Comparison of ENCODE assay signal across 27 mouse cellular contexts in the genomic region with DNA sequence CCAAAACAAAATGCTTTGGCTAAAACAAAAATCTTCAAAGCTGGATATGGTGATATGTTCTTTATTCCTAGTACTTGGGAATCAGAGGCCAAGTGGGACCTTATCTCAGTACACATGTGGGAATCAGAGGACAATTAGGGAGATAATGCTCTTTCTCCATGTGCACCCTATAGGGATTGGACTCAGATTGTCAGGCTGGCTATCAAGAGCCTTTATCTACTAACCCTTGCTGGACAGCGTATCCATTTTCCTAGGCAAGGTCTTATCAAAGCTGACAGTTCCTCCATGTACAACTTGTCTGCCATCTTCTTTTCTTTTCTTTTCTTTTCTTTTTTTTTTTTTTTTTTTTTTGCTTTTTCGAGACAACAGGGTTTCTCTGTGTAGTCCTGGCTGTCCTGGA. TPM values are rescaled to one million over a fixed set of nuclear protein-coding genes. Genes with fewer than 3 reads are reported as not detected.
DNase-seq lines count a peak whose midpoint lies in the region; ATAC-seq and TF ChIP-seq lines count a peak whose summit lies in the region.
"Had no signal": no experiment of that assay in that cellular context is flagged by ENCODE, and none has a peak within 500 bp of the region (broad histone marks: within the 10 kb centered on the region; RNA-seq: fewer than 3 reads in every experiment).

No protein-coding gene starts in this region.

- WGBS in heart, postnatal 0 days, result 65% methylated on average over 2 of the region's 2 CpGs
- WGBS in liver, embryonic 14.5 days (ENCODE audit: insufficient replicate concordance), result 14% methylated on average over 2 of the region's 2 CpGs

- DNase-seq in heart, postnatal 0 days (ENCODE audit: low spot score), result no peak
- no peak for DNase-seq in heart, postnatal 36 days
- DNase-seq in MEL-GATA-1-ER (ENCODE audit: extremely low read depth, low read depth), result peak; percentile 10
- DNase-seq in liver, embryonic 14.5 days (ENCODE audit: low read depth in 3 of 3, low spot score in 3 of 3), result peak; percentile 47 to 61 (median 55)
- no peak for DNase-seq in urinary bladder, postnatal 25 days (ENCODE audit: low spot score)
- no peak for DNase-seq in adipocyte (ENCODE audit: low spot score)
- DNase-seq: adrenal gland, postnatal 10 days; cerebellum, adult 11 months; cerebellum, adult 9-11 months; embryo, embryonic 11 days; gastrocnemius, postnatal 36 days; heart, postnatal 10 days; kidney, adult 9 months; kidney, postnatal 10 days; layer of hippocampus, adult 9-11 months; lung, adult 18-20 months; lung, postnatal 4 days; midbrain, embryonic 14.5 days; thymus, postnatal 14 days had no signal

- H3K4me3 ChIP-seq in heart, postnatal 0 days (ENCODE audit: low read depth, low read length), result no peak overlapping the region
- H3K4me3 ChIP-seq in liver, embryonic 14.5 days (ENCODE audit: insufficient read depth in 1 of 2, low read depth in 2 of 2, low read length in 2 of 2), result no peak overlapping the region
- H3K4me3 ChIP-seq: embryonic facial prominence, embryonic 12.5 days; limb, embryonic 12.5 days; stomach, embryonic 15.5 days had no signal

- no peak overlapping the region for H3K4me2 ChIP-seq in heart, postnatal 0 days (ENCODE audit: low read depth, low read length)
- peak overlapping the region; percentile 78 for H3K4me2 ChIP-seq in liver, embryonic 14.5 days (ENCODE audit: low read depth)
- H3K4me2 ChIP-seq: embryonic facial prominence, embryonic 12.5 days; limb, embryonic 12.5 days; stomach, embryonic 15.5 days had no signal

- no peaks in the 10 kb centered on the region for H3K9me3 ChIP-seq in heart, postnatal 0 days (replicated peaks; ENCODE audit: control insufficient read depth, low read length)
- H3K9me3 ChIP-seq in liver, embryonic 14.5 days (ENCODE audit: control insufficient read depth, low read length), result no peaks in the 10 kb centered on the region
- H3K9me3 ChIP-seq: embryonic facial prominence, embryonic 12.5 days; limb, embryonic 12.5 days; stomach, embryonic 15.5 days had no signal

- ATAC-seq in heart, postnatal 0 days (ENCODE audit: insufficient read depth, low read depth), result no peak
- ATAC-seq in liver, embryonic 14.5 days (ENCODE audit: insufficient read depth), result peak; percentile 14; the same call in 1 of the 2 replicates
- ATAC-seq in megakaryocyte-erythroid progenitor cell, adult 5-6 weeks (replicated peaks; ENCODE audit: low FRiP score, low TSS enrichment, poor library complexity, severe bottlenecking), result peak; percentile 13; the same call in 1 of the 2 replicates
- ATAC-seq: CD4-positive, CD25-positive, alpha-beta regulatory T cell, adult 4 months; forebrain, embryonic 14.5 days; hindbrain, embryonic 16.5 days; lung, postnatal 0 days had no signal

- intact Hi-C loops in heart, postnatal 36 days (cut with DNase I), result no loop called here

- H3K9ac ChIP-seq in heart, postnatal 0 days (replicated peaks; ENCODE audit: low read depth, low read length), result no peak overlapping the region
- no peak overlapping the region; the same call in 1 of the 2 replicates for H3K9ac ChIP-seq in liver, embryonic 14.5 days (replicated peaks)
- H3K9ac ChIP-seq: embryonic facial prominence, embryonic 12.5 days; limb, embryonic 12.5 days; stomach, embryonic 15.5 days had no signal

- TF ChIP-seq EP300 in heart, postnatal 0 days (IDR thresholded peaks at IDR 0.05; ENCODE audit: low read depth), result no peak
- TF ChIP-seq EP300 in liver, embryonic 14.5 days (IDR thresholded peaks at IDR 0.05; ENCODE audit: low read depth), result peak; percentile 48; the same call in 1 of the 2 replicates

- H3K36me3 ChIP-seq in heart, postnatal 0 days (replicated peaks; ENCODE audit: control insufficient read depth, insufficient read depth, low read length), result 0 out of 2 replicates have a peak, but pooled peaks cover 3% of the 10 kb centered on the region
- peaks cover 6% of the 10 kb centered on the region for H3K36me3 ChIP-seq in liver, embryonic 14.5 days (replicated peaks; ENCODE audit: control insufficient read depth, insufficient read depth, low read depth)
- H3K36me3 ChIP-seq: embryonic facial prominence, embryonic 12.5 days had no signal

- no peaks in the 10 kb centered on the region for H3K27me3 ChIP-seq in heart, postnatal 0 days (ENCODE audit: control insufficient read depth, insufficient read depth, low read length)
- H3K27me3 ChIP-seq in liver, embryonic 14.5 days (ENCODE audit: control insufficient read depth, insufficient read depth, low read length), result no peaks in the 10 kb centered on the region
- H3K27me3 ChIP-seq: embryonic facial prominence, embryonic 12.5 days; limb, embryonic 12.5 days; stomach, embryonic 15.5 days had no signal

- peak overlapping the region; percentile 81; the same call in 1 of the 2 replicates for H3K27ac ChIP-seq in heart, postnatal 0 days (ENCODE audit: low read depth)
- H3K27ac ChIP-seq in liver, embryonic 14.5 days, result peak overlapping the region; percentile 29
- H3K27ac ChIP-seq: embryonic facial prominence, embryonic 12.5 days; limb, embryonic 12.5 days had no signal

- H3K4me1 ChIP-seq in heart, postnatal 0 days (ENCODE audit: control insufficient read depth, insufficient read depth), result no peaks in the 10 kb centered on the region
- H3K4me1 ChIP-seq in liver, embryonic 14.5 days (replicated peaks; ENCODE audit: control insufficient read depth in 2 of 2, insufficient read depth in 2 of 2, low read length in 1 of 2), result peaks cover 54 to 63% of the 10 kb centered on the region in 2 experiments
- H3K4me1 ChIP-seq: embryonic facial prominence, embryonic 12.5 days; limb, embryonic 12.5 days had no signal

- TF ChIP-seq CTCF in heart, postnatal 0 days (IDR thresholded peaks at IDR 0.05; ENCODE audit: low read depth), result no peak
- no peak for TF ChIP-seq CTCF in liver, embryonic 14.5 days (IDR thresholded peaks at IDR 0.05; ENCODE audit: low read depth)

RNA-seq across cellular contexts. Expression of a gene that starts 28.5 kb away (rescaled TPM):
- 4.8 and 7.1 TPM in 2 replicates for total RNA-seq in heart, postnatal 0 days (2014; rRNA removed; ENCODE audit: low replicate concordance)
- polyA plus RNA-seq in heart, postnatal 0 days (2015; fragmentation: Nextera tagmentation; extraction: Ambion mirVana), result 9.0 and 9.5 TPM in 2 replicates
- total RNA-seq in heart, postnatal 36 days (2021), result 10 to 100 TPM; 14.8 to 14.9 TPM
- 4.3 and 7.1 TPM in 2 replicates for polyA plus RNA-seq in liver, embryonic 14.5 days (2012; rRNA removed)
- 10.9 and 15.2 TPM in 2 replicates for polyA plus RNA-seq in liver, embryonic 14.5 days (2014; fragmentation: Nextera tagmentation; extraction: Ambion mirVana)
- total RNA-seq in megakaryocyte-erythroid progenitor cell, adult 5-6 weeks (2014; fragmentation: Nextera tagmentation), result 38.3 and 50.7 TPM in 2 replicates
- total RNA-seq in megakaryocyte-erythroid progenitor cell, adult 5-6 weeks (2017), result 35.2 and 44.4 TPM in 2 replicates

RNA-seq across cellular contexts. Expression of a gene that starts 31.8 kb away (rescaled TPM):
- 4.7 and 8.2 TPM in 2 replicates for total RNA-seq in heart, postnatal 0 days (2014; rRNA removed; ENCODE audit: low replicate concordance)
- 8.0 and 10.4 TPM in 2 replicates for polyA plus RNA-seq in heart, postnatal 0 days (2015; fragmentation: Nextera tagmentation; extraction: Ambion mirVana)
- 10 to 100 TPM in 1 of 2 experiments, 1 to 10 TPM in 1; 8.6 to 11.7 TPM for total RNA-seq in heart, postnatal 36 days (2021)
- polyA plus RNA-seq in liver, embryonic 14.5 days (2012; rRNA removed), result 36.6 and 40.3 TPM in 2 replicates
- polyA plus RNA-seq in liver, embryonic 14.5 days (2014; fragmentation: Nextera tagmentation; extraction: Ambion mirVana), result 36.7 and 40.0 TPM in 2 replicates
- total RNA-seq in megakaryocyte-erythroid progenitor cell, adult 5-6 weeks (2014; fragmentation: Nextera tagmentation), result 77.5 and 89.7 TPM in 2 replicates
- total RNA-seq in megakaryocyte-erythroid progenitor cell, adult 5-6 weeks (2017), result 43.6 and 56.5 TPM in 2 replicates

RNA-seq across cellular contexts. Expression of a gene that starts 58.9 kb away (rescaled TPM):
- 15.4 and 23.6 TPM in 2 replicates for total RNA-seq in heart, postnatal 0 days (2014; rRNA removed; ENCODE audit: low replicate concordance)
- 47.5 and 50.6 TPM in 2 replicates for polyA plus RNA-seq in heart, postnatal 0 days (2015; fragmentation: Nextera tagmentation; extraction: Ambion mirVana)
- total RNA-seq in heart, postnatal 36 days (2021), result 10 to 100 TPM; 18.1 to 18.2 TPM
- polyA plus RNA-seq in liver, embryonic 14.5 days (2012; rRNA removed), result 21.2 and 42.1 TPM in 2 replicates
- 59.2 and 63.6 TPM in 2 replicates for polyA plus RNA-seq in liver, embryonic 14.5 days (2014; fragmentation: Nextera tagmentation; extraction: Ambion mirVana)
- total RNA-seq in megakaryocyte-erythroid progenitor cell, adult 5-6 weeks (2014; fragmentation: Nextera tagmentation), result 99.2 and 101 TPM in 2 replicates
- 208 and 222 TPM in 2 replicates for total RNA-seq in megakaryocyte-erythroid progenitor cell, adult 5-6 weeks (2017)

Comparison
In these comparisons a context has a peak if more than half of its experiments do, and no peak if none do; other contexts are left out.
1. DNase-seq: peak in MEL-GATA-1-ER (single experiment) and liver, embryonic 14.5 days (3 of 3); none in heart, postnatal 0 days (single experiment), heart, postnatal 36 days (0 of 2), urinary bladder, postnatal 25 days (single experiment) and adipocyte (single experiment).